Mouse (Mus musculus) cerebellum, adult 9-10 months (tissue): ENCODE data around the gene Zcchc4.
A peak's percentile ranks its signal among the peaks of the same experiment; 100 is the strongest.

ENCODE experiments used
- DNase-seq: peaks from one replicate; pipeline ENCODE4 v3.0.0; 2022

Zcchc4 gene

GRCm38 (mm10) chr5:52799274-52799985 lies 24.2 kb downstream of the Zcchc4 start:
- DNase-seq = no peak

- no peak for DNase-seq
These were observed 30.6 kb downstream of the Zcchc4 start for GRCm38 (mm10) chr5:52805801-52806200.

- DNase-seq = no peak
These were observed 31.1 kb downstream of the Zcchc4 start for GRCm38 (mm10) chr5:52806349-52806748.

- DNase-seq = no peak
These were observed 31.8 kb downstream of the Zcchc4 start for GRCm38 (mm10) chr5:52807030-52807429.

- DNase-seq = no peak
These were observed 35.2 kb downstream of the Zcchc4 start for GRCm38 (mm10) chr5:52810446-52810845.

- DNase-seq = no peak
These were observed 35.8 kb downstream of the Zcchc4 start for GRCm38 (mm10) chr5:52811056-52811455.

- DNase-seq = no peak
These were observed 37.2 kb downstream of the Zcchc4 start for GRCm38 (mm10) chr5:52812456-52812855.

- DNase-seq = no peak
These were observed 38.1 kb downstream of the Zcchc4 start for GRCm38 (mm10) chr5:52813312-52813711.

GRCm38 (mm10) chr5:52818676-52819075 lies 43.5 kb downstream of the Zcchc4 start:
- no peak for DNase-seq

- peak; percentile 68 for DNase-seq
These were observed 46.5 kb downstream of the Zcchc4 start for GRCm38 (mm10) chr5:52821691-52822090.

GRCm38 (mm10) chr5:52827923-52828322 lies 52.7 kb downstream of the Zcchc4 start:
- DNase-seq = no peak

GRCm38 (mm10) chr5:52833005-52833404 lies 57.8 kb downstream of the Zcchc4 start:
- peak; percentile 53 for DNase-seq

GRCm38 (mm10) chr5:52833761-52834274 lies 58.6 kb downstream of the Zcchc4 start, which contains the start of gene Anapc4:
TSS of gene Anapc4 (plus strand) at chr5:52834012.
- DNase-seq = peak; percentile 100

GRCm38 (mm10) chr5:52834386-52834785 lies 59.2 kb downstream of the Zcchc4 start:
- no peak for DNase-seq

GRCm38 (mm10) chr5:52844319-52844718 lies 69.1 kb downstream of the Zcchc4 start:
- no peak for DNase-seq

- DNase-seq = no peak
These were observed 80.5 kb downstream of the Zcchc4 start for GRCm38 (mm10) chr5:52855727-52856126.

- DNase-seq = no peak
These were observed 89.2 kb downstream of the Zcchc4 start for GRCm38 (mm10) chr5:52864446-52864845.

GRCm38 (mm10) chr5:52865825-52866224 lies 90.6 kb downstream of the Zcchc4 start:
- DNase-seq = peak; percentile 21

- DNase-seq = no peak
These were observed 91.3 kb downstream of the Zcchc4 start for GRCm38 (mm10) chr5:52866361-52867155.

GRCm38 (mm10) chr5:52868918-52869703 lies 93.9 kb downstream of the Zcchc4 start:
- no peak for DNase-seq

- no peak for DNase-seq
These were observed 96.3 kb downstream of the Zcchc4 start for GRCm38 (mm10) chr5:52871461-52871860.

GRCm38 (mm10) chr5:52871986-52872385 lies 96.8 kb downstream of the Zcchc4 start:
- DNase-seq = no peak
